Mouse (Mus musculus) MEL (cell line): ENCODE data around the gene Gm9945. TPM values are rescaled to one million over a fixed set of nuclear protein-coding genes. Genes with fewer than 3 reads are reported as not detected.
A peak's percentile ranks its signal among the peaks of the same experiment; 100 is the strongest.

Source experiments
- DNase-seq: peaks from one replicate; pipeline ENCODE4 v3.0.0; 2011; ENCODE audit warnings: low read depth, low spot score
- H3K27ac ChIP-seq: 2 replicates; pipeline ENCODE4 v1.5.1; 2012; ENCODE audit warnings: low read depth, mild to moderate bottlenecking, control low read depth, low read length, moderate library complexity; ENCODE audit not compliant: control insufficient read depth
- H3K27me3 ChIP-seq, 2 experiments: fragments of 150-350 bp in 1 of 2; sonication (generic) in 1 of 2; 2 replicates each; pipeline ENCODE4 v1.6.1; 2012; ENCODE audit warnings: low read length in 2 of 2, mild to moderate bottlenecking in 2 of 2, improper control_type of control experiment in 1 of 2, moderate library complexity in 1 of 2; ENCODE audit not compliant: insufficient read depth in 2 of 2, control insufficient read depth in 1 of 2
- H3K36me3 ChIP-seq, 2 experiments: 2 replicates each; pipeline ENCODE4 v1.6.1; 2012 to 2014; ENCODE audit warnings: low read length in 2 of 2, improper control_type of control experiment in 1 of 2, inconsistent platforms in 1 of 2, mild to moderate bottlenecking in 1 of 2; ENCODE audit not compliant: insufficient read depth in 2 of 2, control insufficient read depth in 1 of 2
- H3K4me1 ChIP-seq, 2 experiments: fragments of 150-350 bp in 1 of 2; sonication (generic) in 1 of 2; 2 replicates each; pipeline ENCODE4 v1.6.1; 2012; ENCODE audit warnings: low read length in 2 of 2, improper control_type of control experiment in 1 of 2, mild to moderate bottlenecking in 1 of 2; ENCODE audit not compliant: insufficient read depth in 2 of 2, control insufficient read depth in 1 of 2
- H3K4me3 ChIP-seq, 2 experiments: fragments of 150-350 bp in 1 of 2; sonication (generic) in 1 of 2; 2 replicates each; pipeline ENCODE4 v1.5.1; 2012; ENCODE audit warnings: low read depth in 2 of 2, low read length in 2 of 2, mild to moderate bottlenecking in 2 of 2, moderate library complexity in 2 of 2, control low read depth in 1 of 2, improper control_type of control experiment in 1 of 2; ENCODE audit not compliant: control insufficient read depth in 1 of 2, insufficient read depth in 1 of 2
- H3K79me2 ChIP-seq: 2 replicates; pipeline ENCODE4 v1.6.1; 2012; ENCODE audit warnings: mild to moderate bottlenecking, low read length, moderate library complexity; ENCODE audit not compliant: control insufficient read depth, poor library complexity, insufficient read depth
- H3K9ac ChIP-seq: 2 replicates; pipeline ENCODE4 v1.6.1; 2012; ENCODE audit warnings: low read depth, mild to moderate bottlenecking, control low read depth, low read length, moderate library complexity; ENCODE audit not compliant: control insufficient read depth, poor library complexity, severe bottlenecking
- H3K9me3 ChIP-seq: fragments of 150-350 bp; sonication (generic); replicated peaks from 2 replicates; pipeline ENCODE4 v1.6.1; 2012; ENCODE audit warnings: mild to moderate bottlenecking, low read length, improper control_type of control experiment, moderate library complexity; ENCODE audit not compliant: insufficient read depth
- BHLHE40 ChIP-seq: IDR thresholded peaks from 2 replicates; pipeline ENCODE4 v1.6.1; 2012; ENCODE audit warnings: low read depth, mild to moderate bottlenecking, inconsistent platforms, low read length, improper control_type of control experiment, borderline replicate concordance
- CHD1 ChIP-seq: IDR thresholded peaks from 2 replicates; pipeline ENCODE4 v1.6.1; 2012; ENCODE audit warnings: low read depth, mild to moderate bottlenecking, inconsistent platforms, low read length, improper control_type of control experiment
- CHD2 ChIP-seq: IDR thresholded peaks from 2 replicates; pipeline ENCODE4 v1.6.1; 2011; ENCODE audit warnings: low read length, improper control_type of control experiment
- CTCF ChIP-seq, 3 experiments: IDR thresholded peaks in 2 of 3; conservative IDR thresholded peaks in 1 of 3; 2 replicates each; pipeline ENCODE4 v1.5.1; 2011 to 2012; ENCODE audit warnings: low read length in 3 of 3, low read depth in 2 of 3, mild to moderate bottlenecking in 2 of 3, improper control_type of control experiment in 1 of 3, inconsistent platforms in 1 of 3, mixed read lengths in 1 of 3, moderate library complexity in 1 of 3; ENCODE audit not compliant: control insufficient read depth in 1 of 3, insufficient read depth in 1 of 3, poor library complexity in 1 of 3, severe bottlenecking in 1 of 3
- E2F4 ChIP-seq: IDR thresholded peaks from 2 replicates; pipeline ENCODE4 v1.6.1; 2011; ENCODE audit warnings: low read depth, low read length, improper control_type of control experiment, borderline replicate concordance
- EP300 ChIP-seq, 2 experiments: IDR thresholded peaks; 2 replicates each; pipeline ENCODE4 v1.6.1; 2011; ENCODE audit warnings: improper control_type of control experiment in 2 of 2, low read length in 2 of 2, low read depth in 1 of 2, mild to moderate bottlenecking in 1 of 2
- ETS1 ChIP-seq: IDR thresholded peaks from 2 replicates; pipeline ENCODE4 v1.6.1; 2012; ENCODE audit warnings: low read depth, mild to moderate bottlenecking, inconsistent platforms, low read length, improper control_type of control experiment, moderate library complexity
- GABPA ChIP-seq: IDR thresholded peaks from 2 replicates; pipeline ENCODE4 v1.6.1; 2012; ENCODE audit warnings: low read depth, mild to moderate bottlenecking, inconsistent platforms, low read length, improper control_type of control experiment, moderate library complexity
- GATA1 ChIP-seq: IDR thresholded peaks from 2 replicates; pipeline ENCODE4 v1.6.1; 2011; ENCODE audit warnings: low read depth, low read length, improper control_type of control experiment
- HCFC1 ChIP-seq: IDR thresholded peaks from 2 replicates; pipeline ENCODE4 v1.6.1; 2012; ENCODE audit warnings: low read depth, mild to moderate bottlenecking, inconsistent platforms, low read length, improper control_type of control experiment, moderate library complexity
- JUND ChIP-seq: IDR thresholded peaks from 2 replicates; pipeline ENCODE4 v1.6.1; 2011; ENCODE audit warnings: low read depth, mild to moderate bottlenecking, improper control_type of control experiment, low read length
- KAT2A ChIP-seq: conservative IDR thresholded peaks from 2 replicates; pipeline ENCODE4 v1.6.1; 2012; ENCODE audit warnings: low read depth, low read length, improper control_type of control experiment, inconsistent platforms
- MAX ChIP-seq: IDR thresholded peaks from 2 replicates; pipeline ENCODE4 v1.6.1; 2011; ENCODE audit warnings: low read length, improper control_type of control experiment
- MAZ ChIP-seq: IDR thresholded peaks from 2 replicates; pipeline ENCODE4 v1.6.1; 2012; ENCODE audit warnings: low read depth, mild to moderate bottlenecking, inconsistent platforms, low read length, improper control_type of control experiment
- MEF2A ChIP-seq: IDR thresholded peaks from 2 replicates; pipeline ENCODE4 v1.6.1; 2014; ENCODE audit warnings: low read depth, mild to moderate bottlenecking, inconsistent platforms, low read length, improper control_type of control experiment; ENCODE audit not compliant: poor library complexity, insufficient replicate concordance, severe bottlenecking; ENCODE audit errors: extremely low read depth
- MXI1 ChIP-seq: IDR thresholded peaks from 2 replicates; pipeline ENCODE4 v1.6.1; 2011; ENCODE audit warnings: mild to moderate bottlenecking, low read depth, low read length, improper control_type of control experiment
- MYC ChIP-seq: IDR thresholded peaks from 2 replicates; pipeline ENCODE4 v1.6.1; 2011; ENCODE audit warnings: low read depth, mild to moderate bottlenecking, low read length, improper control_type of control experiment, moderate library complexity
- NELFE ChIP-seq: IDR thresholded peaks from 2 replicates; pipeline ENCODE4 v1.6.1; 2011; ENCODE audit warnings: low read depth, low read length, improper control_type of control experiment
- NRF1 ChIP-seq: IDR thresholded peaks from 2 replicates; pipeline ENCODE4 v1.6.1; 2014; ENCODE audit warnings: low read depth, mild to moderate bottlenecking, inconsistent platforms, low read length, improper control_type of control experiment, moderate library complexity; ENCODE audit not compliant: poor library complexity, insufficient read depth, severe bottlenecking
- POLR2A ChIP-seq, 2 experiments: IDR thresholded peaks; 2 replicates each; pipeline ENCODE4 v1.6.1; 2011 to 2012; ENCODE audit warnings: low read length in 2 of 2, mild to moderate bottlenecking in 2 of 2, control low read depth in 1 of 2, improper control_type of control experiment in 1 of 2, low read depth in 1 of 2, moderate library complexity in 1 of 2; ENCODE audit not compliant: control insufficient read depth in 1 of 2, insufficient read depth in 1 of 2, poor library complexity in 1 of 2
- POLR2AphosphoS2 ChIP-seq: IDR thresholded peaks from 2 replicates; pipeline ENCODE4 v1.6.1; 2011; ENCODE audit warnings: low read length, improper control_type of control experiment
- POLR2AphosphoS5 ChIP-seq: IDR thresholded peaks from 2 replicates; pipeline ENCODE4 v1.6.1; 2012; ENCODE audit warnings: low read depth, borderline replicate concordance, mild to moderate bottlenecking, inconsistent platforms, low read length, moderate library complexity, mixed read lengths
- RAD21 ChIP-seq: IDR thresholded peaks from 2 replicates; pipeline ENCODE4 v1.6.1; 2011; ENCODE audit warnings: mild to moderate bottlenecking, low read depth, low read length, improper control_type of control experiment
- RCOR1 ChIP-seq: IDR thresholded peaks from 2 replicates; pipeline ENCODE4 v1.6.1; 2012; ENCODE audit warnings: low read depth, mild to moderate bottlenecking, inconsistent platforms, low read length, improper control_type of control experiment
- SIN3A ChIP-seq: IDR thresholded peaks from 2 replicates; pipeline ENCODE4 v1.6.1; 2012; ENCODE audit warnings: low read length, improper control_type of control experiment, inconsistent platforms
- SMC3 ChIP-seq: IDR thresholded peaks from 2 replicates; pipeline ENCODE4 v1.6.1; 2011; ENCODE audit warnings: low read depth, low read length, improper control_type of control experiment
- TAL1 ChIP-seq: IDR thresholded peaks from 2 replicates; pipeline ENCODE4 v1.6.1; 2012; ENCODE audit warnings: mild to moderate bottlenecking, inconsistent platforms, low read length, moderate library complexity, mixed read lengths
- TCF12 ChIP-seq: IDR thresholded peaks from 2 replicates; pipeline ENCODE4 v1.6.1; 2014; ENCODE audit warnings: low read depth, mild to moderate bottlenecking, inconsistent platforms, low read length, improper control_type of control experiment, moderate library complexity
- UBTF ChIP-seq: IDR thresholded peaks from 2 replicates; pipeline ENCODE4 v1.6.1; 2012; ENCODE audit warnings: low read depth, mild to moderate bottlenecking, inconsistent platforms, low read length, improper control_type of control experiment, moderate library complexity, borderline replicate concordance; ENCODE audit not compliant: insufficient read depth
- USF1 ChIP-seq: IDR thresholded peaks from 2 replicates; pipeline ENCODE4 v1.6.1; 2014; ENCODE audit warnings: low read depth, mild to moderate bottlenecking, inconsistent platforms, low read length, improper control_type of control experiment, moderate library complexity
- USF2 ChIP-seq, 2 experiments: IDR thresholded peaks; 2 replicates each; pipeline ENCODE4 v1.6.1; 2011 to 2012; ENCODE audit warnings: improper control_type of control experiment in 2 of 2, low read length in 2 of 2, borderline replicate concordance in 1 of 2, inconsistent platforms in 1 of 2, low read depth in 1 of 2, mild to moderate bottlenecking in 1 of 2; ENCODE audit not compliant: insufficient read depth in 1 of 2
- ZC3H11A ChIP-seq: IDR thresholded peaks from 2 replicates; pipeline ENCODE4 v1.6.1; 2012; ENCODE audit warnings: low read depth, mild to moderate bottlenecking, inconsistent platforms, low read length, improper control_type of control experiment
- ZKSCAN1 ChIP-seq: IDR thresholded peaks from 2 replicates; pipeline ENCODE4 v1.6.1; 2012; ENCODE audit warnings: low read depth, mild to moderate bottlenecking, inconsistent platforms, low read length, improper control_type of control experiment, moderate library complexity
- ZNF384 ChIP-seq: IDR thresholded peaks from 2 replicates; pipeline ENCODE4 v1.6.1; 2012; ENCODE audit warnings: low read depth, mild to moderate bottlenecking, inconsistent platforms, low read length, improper control_type of control experiment
- polyA plus RNA-seq, 2 experiments: library from polyadenylated mRNA; stranded (reverse) in 1 of 2; unstranded in 1 of 2; fragments of >175 nt in 1 of 2; fragments of >200 nt in 1 of 2; gene quantifications; 2 replicates each; pipeline versions ENCODE4 v1.2.1 to v1.2.4; 2012; ENCODE audit warnings: low replicate concordance in 2 of 2, low read depth in 1 of 2; ENCODE audit not compliant: insufficient read length in 2 of 2, insufficient read depth in 1 of 2, missing spikeins in 1 of 2
- total RNA-seq: library from RNA; depleted of rRNA; stranded (reverse); fragments of 300-350 nt; gene quantifications from 2 replicates; pipeline ENCODE4 v1.2.3, GENCODE M21; 2012

Gm9945 gene
- total and polyA plus RNA-seq, 3 experiments, result not detected

GRCm38 (mm10) chr11:53520122-53520978 lies 40.4 kb downstream of the Gm9945 start:
- H3K4me3 ChIP-seq, result peak overlapping the region; percentile 70 to 75
- peak overlapping the region; percentile 95 for H3K9ac ChIP-seq
- DNase-seq, result peak; percentile 97
- peak overlapping the region; percentile 98 for H3K27ac ChIP-seq
- no peaks in the 10 kb centered on the region for H3K27me3 ChIP-seq
- H3K79me2 ChIP-seq, result peaks cover 59% of the 10 kb centered on the region
- H3K4me1 ChIP-seq, result peaks cover 27 to 54% of the 10 kb centered on the region in 2 experiments
- no peaks in the 10 kb centered on the region for H3K9me3 ChIP-seq
- peaks cover 6 to 47% of the 10 kb centered on the region in 2 experiments for H3K36me3 ChIP-seq
- TF ChIP-seq CTCF (IDR thresholded peaks at IDR 0.05 in 2 of 3, conservative IDR thresholded peaks at IDR 0.05 in 1 of 3; ENCODE audit: control insufficient read depth in 1 of 3, insufficient read depth in 1 of 3, low read depth in 2 of 3, low read length in 3 of 3, poor library complexity in 1 of 3, severe bottlenecking in 1 of 3), result no peak
- no peak; the same call in 1 of the 2 replicates for TF ChIP-seq E2F4
- TF ChIP-seq SMC3, result peak; percentile 1; the same call in 1 of the 2 replicates
- peak; percentile 91; the same call in 1 of the 2 replicates for TF ChIP-seq MEF2A
- TF ChIP-seq MAX, result peak; percentile 73
- TF ChIP-seq POLR2AphosphoS5, result peak; percentile 17; the same call in 1 of the 2 replicates
- TF ChIP-seq ZC3H11A, result no peak
- TF ChIP-seq USF2 (IDR thresholded peaks at IDR 0.05; ENCODE audit: borderline replicate concordance in 1 of 2, insufficient read depth in 1 of 2, low read depth in 1 of 2, low read length in 2 of 2), result no peak
- TF ChIP-seq EP300 (IDR thresholded peaks at IDR 0.05; ENCODE audit: low read depth in 1 of 2, low read length in 2 of 2), result peak; percentile 70 to 83
- TF ChIP-seq GATA1, result peak; percentile 78
- TF ChIP-seq JUND, result no peak
- 0 out of 2 replicates have a peak, but pooled peaks have one; percentile 10 for TF ChIP-seq CHD1
- peak; percentile 59 to 89; a peak in 3 of 4 replicates for TF ChIP-seq POLR2A (IDR thresholded peaks at IDR 0.05; ENCODE audit: control insufficient read depth in 1 of 2, insufficient read depth in 1 of 2, low read depth in 1 of 2, low read length in 2 of 2, poor library complexity in 1 of 2)
- no peak for TF ChIP-seq NRF1
- no peak for TF ChIP-seq RAD21
- TF ChIP-seq TAL1, result 0 out of 2 replicates have a peak, but pooled peaks have one; percentile 20
- peak; percentile 47 for TF ChIP-seq CHD2
- peak; percentile 76 for TF ChIP-seq HCFC1
- peak; percentile 92 for TF ChIP-seq ETS1
- peak; percentile 89 for TF ChIP-seq TCF12
- 0 out of 2 replicates have a peak, but pooled peaks have one; percentile 40 for TF ChIP-seq RCOR1
- peak; percentile 76 for TF ChIP-seq MXI1
- TF ChIP-seq NELFE, result peak; percentile 79
- TF ChIP-seq MAZ, result peak; percentile 97
- TF ChIP-seq ZNF384, result no peak
- TF ChIP-seq KAT2A, result no peak
- peak; percentile 85 for TF ChIP-seq MYC
- peak; percentile 79 for TF ChIP-seq BHLHE40
- peak; percentile 82; the same call in 1 of the 2 replicates for TF ChIP-seq SIN3A
- no peak for TF ChIP-seq ZKSCAN1
- no peak for TF ChIP-seq UBTF
- peak; percentile 56; the same call in 1 of the 2 replicates for TF ChIP-seq USF1
- peak; percentile 89 for TF ChIP-seq POLR2AphosphoS2
- no peak for TF ChIP-seq GABPA
